Mouse (Mus musculus): ENCODE measurements around the gene AI182371.
A peak's percentile ranks its signal among the peaks of the same experiment; 100 is the strongest.

Gene AI182371

GRCm38 (mm10) chr2:35101443-35101842 is at the start of gene AI182371:
TSS of gene AI182371 (minus strand) at chr2:35101543.
- no peak for DNase-seq

- no peak for DNase-seq
Observed at GRCm38 (mm10) chr2:35148806-35149205, 47.5 kb upstream of the AI182371 start.

GRCm38 (mm10) chr2:35141673-35142072 is 40.3 kb upstream of the AI182371 start:
- no peak for DNase-seq

- DNase-seq, result no peak
Observed at GRCm38 (mm10) chr2:35138576-35138975, 37.2 kb upstream of the AI182371 start.

GRCm38 (mm10) chr2:35133891-35134290 is 32.5 kb upstream of the AI182371 start:
- no peak for DNase-seq

- no peak for DNase-seq
Observed at GRCm38 (mm10) chr2:35132662-35133055, 31.3 kb upstream of the AI182371 start.

- peak; percentile 97 for DNase-seq
Observed at GRCm38 (mm10) chr2:35131991-35132661, 30.8 kb upstream of the AI182371 start.

- DNase-seq, result no peak
Observed at GRCm38 (mm10) chr2:35131491-35131890, 30.1 kb upstream of the AI182371 start.

GRCm38 (mm10) chr2:35124716-35125115 is 23.4 kb upstream of the AI182371 start:
- DNase-seq, result peak; percentile 23

- DNase-seq, result no peak
Observed at GRCm38 (mm10) chr2:35110521-35110920, 9.2 kb upstream of the AI182371 start.

- DNase-seq, result no peak
Observed at GRCm38 (mm10) chr2:35109924-35110304, 8.6 kb upstream of the AI182371 start.

GRCm38 (mm10) chr2:35109141-35109923 is 8.0 kb upstream of the AI182371 start, which contains the start of gene Cntrl:
TSS of gene Cntrl (plus strand) at chr2:35109492.
- peak; percentile 97 for DNase-seq

- peak; percentile 34 for DNase-seq
Observed at GRCm38 (mm10) chr2:35108712-35109111, 7.4 kb upstream of the AI182371 start.

GRCm38 (mm10) chr2:35107984-35108635 is 6.8 kb upstream of the AI182371 start:
- DNase-seq, result peak; percentile 62

- no peak for DNase-seq
Observed at GRCm38 (mm10) chr2:35104843-35105242, 3.5 kb upstream of the AI182371 start.

- DNase-seq, result no peak
Observed at GRCm38 (mm10) chr2:35103558-35103957, 2.2 kb upstream of the AI182371 start.

- no peak for DNase-seq
Observed at GRCm38 (mm10) chr2:35102777-35103176, 1.4 kb upstream of the AI182371 start.

- no peak for DNase-seq
Observed at GRCm38 (mm10) chr2:35100529-35100928, 814 bp downstream of the AI182371 start.

- DNase-seq, result no peak
Observed at GRCm38 (mm10) chr2:35087418-35087817, 13.9 kb downstream of the AI182371 start.

GRCm38 (mm10) chr2:35079166-35079565 is 22.2 kb downstream of the AI182371 start:
- DNase-seq, result no peak

GRCm38 (mm10) chr2:35074328-35074727 is 27.0 kb downstream of the AI182371 start:
- no peak for DNase-seq

GRCm38 (mm10) chr2:35072547-35072946 is 28.8 kb downstream of the AI182371 start:
- DNase-seq, result no peak

- DNase-seq, result no peak
Observed at GRCm38 (mm10) chr2:35070275-35070674, 31.1 kb downstream of the AI182371 start.

- no peak for DNase-seq
Observed at GRCm38 (mm10) chr2:35069124-35069523, 32.2 kb downstream of the AI182371 start.

Data from lung, postnatal 14 days (tissue).